Mouse (Mus musculus): ENCODE measurements around the gene Nos1ap.

Nos1ap gene

GRCm38 (mm10) chr1:170588879-170589218, 812 bp downstream of the Nos1ap start:
- DNase-seq (ENCODE audit: extremely low read depth, low read depth): no peak

GRCm38 (mm10) chr1:170588353-170588752, 1.3 kb downstream of the Nos1ap start:
- no peak for DNase-seq (ENCODE audit: extremely low read depth, low read depth)

- DNase-seq (ENCODE audit: extremely low read depth, low read depth): no peak
These were observed 2.9 kb downstream of the Nos1ap start for GRCm38 (mm10) chr1:170586715-170587114.

GRCm38 (mm10) chr1:170583925-170584324, 5.7 kb downstream of the Nos1ap start:
- DNase-seq (ENCODE audit: extremely low read depth, low read depth): no peak

DNA sequence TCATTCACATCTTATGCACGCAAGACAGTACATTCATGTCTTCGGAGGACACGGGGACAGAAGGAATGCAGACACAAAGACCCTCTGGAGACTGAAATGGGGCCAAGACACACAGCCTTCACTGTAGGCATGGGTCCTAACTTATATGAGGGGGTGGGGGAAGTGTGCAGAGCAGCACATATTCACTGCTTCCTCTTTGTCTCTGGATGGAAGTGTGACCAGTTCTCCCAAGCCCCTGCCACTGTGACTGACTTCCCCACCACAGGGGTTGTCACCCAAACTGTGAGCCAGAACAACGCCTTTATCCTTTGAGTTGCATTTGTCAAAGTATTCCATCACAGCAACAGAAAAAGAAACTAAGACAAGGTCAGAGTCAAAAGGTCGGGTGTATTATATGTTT, 7.3 kb downstream of the Nos1ap start:
- DNase-seq (ENCODE audit: extremely low read depth, low read depth): no peak

- no peak for DNase-seq (ENCODE audit: extremely low read depth, low read depth)
These were observed 9.1 kb downstream of the Nos1ap start for GRCm38 (mm10) chr1:170580485-170581110.

DNA sequence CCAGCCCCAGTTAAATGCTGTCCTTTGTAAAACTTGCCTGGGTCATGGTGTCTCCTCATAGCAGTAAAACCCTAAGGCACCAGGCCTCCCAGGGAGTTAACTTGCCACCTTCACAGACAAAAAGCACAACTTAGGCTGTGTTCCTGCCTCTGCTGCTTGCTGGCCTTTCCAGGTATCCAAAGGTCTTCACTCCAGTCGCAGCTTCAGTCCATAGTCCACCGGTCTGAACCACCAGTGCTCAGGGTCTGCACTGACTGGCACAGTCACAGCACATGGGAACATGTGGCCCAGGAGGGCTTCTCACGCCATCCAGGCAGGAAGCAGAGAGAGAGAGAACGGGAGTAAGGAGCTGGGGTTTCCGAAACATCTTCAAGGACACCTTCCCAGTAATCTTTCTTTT, 10.2 kb downstream of the Nos1ap start:
- no peak for DNase-seq (ENCODE audit: extremely low read depth, low read depth)

DNA sequence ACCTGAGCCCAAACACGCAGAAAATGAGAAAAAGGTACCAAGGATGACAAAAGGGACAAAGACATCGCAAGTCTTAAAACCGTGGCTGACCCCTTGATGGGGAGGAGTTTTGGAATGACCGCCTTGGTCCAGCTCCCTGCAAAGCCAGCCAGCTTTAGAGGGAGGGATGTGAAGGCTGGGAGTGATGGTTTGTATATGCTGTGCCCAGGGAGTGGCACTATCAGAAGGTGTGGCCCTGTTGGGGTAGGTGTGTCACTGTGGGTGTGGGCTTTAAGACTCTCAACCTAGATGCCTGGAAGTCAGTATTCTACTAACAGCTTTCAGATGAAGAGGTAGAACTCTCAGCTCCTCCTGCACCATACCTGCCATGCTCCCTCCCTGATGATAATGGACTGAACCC, 10.6 kb downstream of the Nos1ap start:
- DNase-seq (ENCODE audit: extremely low read depth, low read depth): no peak

DNA sequence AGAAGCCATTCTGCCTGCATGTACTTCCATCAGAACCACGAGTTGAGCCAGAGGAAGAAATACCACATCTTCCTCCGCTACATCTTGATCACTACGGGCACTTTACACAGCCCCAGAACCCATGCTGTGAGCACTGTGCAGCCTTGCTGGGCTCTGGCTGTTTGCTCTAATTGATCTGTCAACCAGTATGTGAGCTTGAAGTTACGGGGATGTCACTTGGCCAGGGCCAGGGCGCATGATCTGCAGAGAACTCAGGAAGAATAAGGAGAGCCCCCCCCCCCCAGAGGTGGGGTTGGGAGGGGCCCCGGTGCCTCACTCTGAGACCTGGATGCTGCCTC, 13.0 kb downstream of the Nos1ap start:
- no peak for DNase-seq (ENCODE audit: extremely low read depth, low read depth)

- DNase-seq (ENCODE audit: extremely low read depth, low read depth): no peak
These were observed 13.5 kb downstream of the Nos1ap start for GRCm38 (mm10) chr1:170576012-170576727.

DNA sequence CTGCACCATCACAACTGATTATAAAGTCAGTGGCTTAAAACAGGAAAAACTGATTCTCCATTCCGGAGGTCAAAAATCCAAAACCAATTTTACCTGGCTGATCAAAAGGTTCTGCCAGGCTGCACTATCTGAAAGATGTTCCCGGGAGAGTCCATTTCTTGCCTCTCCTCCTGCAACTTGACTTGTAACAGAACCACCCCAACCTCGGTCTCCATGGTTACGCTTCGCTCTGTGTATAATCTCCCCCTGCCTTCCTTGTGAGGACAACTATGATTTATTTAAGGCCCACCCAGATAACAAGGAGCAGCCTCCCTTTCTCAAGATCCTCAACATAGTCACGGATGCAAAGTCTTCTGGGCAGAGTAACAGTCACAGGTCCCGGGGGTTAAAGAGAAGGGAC, 16.5 kb downstream of the Nos1ap start:
- DNase-seq (ENCODE audit: extremely low read depth, low read depth): no peak

- DNase-seq (ENCODE audit: extremely low read depth, low read depth): no peak
These were observed 22.7 kb downstream of the Nos1ap start for GRCm38 (mm10) chr1:170566969-170567368.

DNA sequence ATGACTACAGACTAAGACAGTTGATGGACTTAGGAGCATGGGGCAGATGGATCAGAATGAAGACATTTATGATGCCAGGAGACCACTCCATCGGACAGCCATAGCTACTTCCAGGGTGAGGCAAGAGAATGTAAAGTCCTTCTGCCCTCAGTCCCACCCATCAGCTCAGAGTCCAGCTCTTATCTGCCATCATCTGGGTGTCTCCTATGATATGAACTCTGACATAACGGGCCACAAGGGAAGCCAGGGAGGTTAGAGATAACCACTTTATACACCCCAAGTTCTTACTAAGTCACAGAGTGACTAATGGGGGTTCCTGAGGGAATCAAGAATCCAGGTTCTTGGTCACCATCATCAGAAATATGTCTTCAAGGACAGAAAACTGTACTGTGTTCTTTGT, 23.1 kb downstream of the Nos1ap start:
- no peak for DNase-seq (ENCODE audit: extremely low read depth, low read depth)

DNA sequence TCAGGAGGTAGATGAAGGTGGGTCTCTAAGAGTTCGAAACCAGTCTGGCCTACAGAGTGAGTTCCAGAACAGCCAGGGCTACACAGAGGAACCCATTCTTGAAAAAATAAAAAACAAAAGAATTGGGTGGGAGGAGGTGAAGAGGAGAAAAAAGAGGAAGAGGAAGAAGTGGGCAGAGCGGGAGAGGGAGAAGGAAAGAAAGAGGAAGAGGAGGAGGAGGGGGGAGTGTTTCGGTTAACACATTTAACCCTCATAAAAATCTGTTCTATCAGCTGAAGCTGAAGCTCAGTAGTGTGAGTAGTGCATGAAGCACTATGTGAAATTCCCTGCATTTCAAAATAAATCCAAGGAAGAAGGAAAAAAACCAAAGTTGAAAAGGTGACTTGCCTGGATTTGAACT, 24.7 kb downstream of the Nos1ap start:
- peak; percentile 43 for DNase-seq (ENCODE audit: extremely low read depth, low read depth)

DNA sequence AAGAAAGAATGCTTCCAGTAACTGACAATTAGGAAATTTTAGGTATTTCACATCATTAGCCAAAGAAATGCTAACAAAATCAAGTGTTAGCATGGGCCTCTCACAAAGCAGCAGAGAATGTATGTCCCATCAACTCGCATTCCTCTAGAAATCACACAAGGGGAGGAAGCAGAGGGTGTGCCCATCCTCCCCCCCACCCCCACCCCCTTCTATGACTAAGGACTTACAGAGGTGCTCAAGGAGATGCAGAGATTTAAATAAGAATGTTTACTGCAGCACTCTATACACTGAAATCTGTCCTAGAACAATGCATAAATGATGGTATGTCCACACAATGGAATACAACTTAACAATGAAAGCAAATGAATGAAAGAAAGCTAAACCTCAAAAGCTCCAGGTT, 27.2 kb downstream of the Nos1ap start:
- DNase-seq (ENCODE audit: extremely low read depth, low read depth): no peak

DNA sequence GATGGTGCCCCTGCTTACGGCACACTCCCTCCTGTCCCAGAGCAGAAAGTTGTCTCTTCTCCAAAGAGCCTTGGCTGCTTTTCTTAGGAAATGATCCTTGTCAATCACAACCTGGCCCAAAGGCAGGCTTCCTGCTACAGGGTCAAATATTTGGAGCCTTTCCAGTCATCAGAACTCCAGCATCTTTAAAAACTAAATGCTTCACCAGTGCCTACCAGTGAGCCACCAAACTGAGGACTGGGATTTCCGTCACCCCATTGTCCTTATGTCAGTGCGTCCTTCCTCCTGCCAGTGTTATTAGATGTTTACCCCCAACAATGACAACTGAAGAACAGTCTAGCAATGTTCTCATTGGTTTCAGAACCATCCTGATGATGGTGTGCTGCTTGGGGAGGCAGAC, 28.9 kb downstream of the Nos1ap start:
- DNase-seq (ENCODE audit: extremely low read depth, low read depth): no peak

DNA sequence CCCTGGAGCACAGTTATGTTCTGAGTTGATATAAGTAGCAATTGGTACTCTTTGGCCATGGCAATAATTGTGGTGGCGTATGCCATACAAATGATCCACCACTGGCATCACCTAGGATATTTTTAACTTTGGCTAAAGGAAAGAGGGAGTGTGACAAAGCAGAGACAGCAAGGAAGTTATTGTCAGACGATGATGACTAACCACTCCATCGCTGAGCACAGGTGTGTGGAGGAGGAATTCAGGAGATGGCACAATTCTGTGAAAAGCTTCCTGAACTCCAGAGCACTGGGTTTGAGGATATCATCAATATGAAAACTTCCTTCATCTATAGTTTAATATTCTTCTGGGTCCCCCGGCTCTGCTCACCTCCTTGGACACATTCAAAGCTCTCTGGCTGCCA, 31.7 kb downstream of the Nos1ap start:
- DNase-seq (ENCODE audit: extremely low read depth, low read depth): no peak

DNA sequence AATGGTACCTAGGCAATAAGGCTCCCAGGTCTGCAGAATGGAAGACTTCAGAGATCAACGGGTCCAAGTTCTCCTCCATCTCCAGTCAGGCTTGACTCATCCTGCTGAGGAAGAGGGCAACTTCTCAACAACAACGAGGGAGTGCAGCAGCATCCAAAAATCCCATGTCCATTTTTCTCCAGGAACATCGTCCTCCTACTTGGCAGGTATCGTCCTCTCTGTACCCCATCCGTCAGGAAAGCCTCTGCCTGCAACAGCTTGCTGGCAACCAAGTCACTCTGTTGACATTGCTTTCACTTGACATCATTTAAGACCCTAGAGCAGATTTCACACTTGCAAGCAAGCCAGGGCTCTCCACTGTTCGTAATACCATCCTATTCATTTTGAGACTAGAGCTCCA, 33.0 kb downstream of the Nos1ap start:
- no peak for DNase-seq (ENCODE audit: extremely low read depth, low read depth)

DNA sequence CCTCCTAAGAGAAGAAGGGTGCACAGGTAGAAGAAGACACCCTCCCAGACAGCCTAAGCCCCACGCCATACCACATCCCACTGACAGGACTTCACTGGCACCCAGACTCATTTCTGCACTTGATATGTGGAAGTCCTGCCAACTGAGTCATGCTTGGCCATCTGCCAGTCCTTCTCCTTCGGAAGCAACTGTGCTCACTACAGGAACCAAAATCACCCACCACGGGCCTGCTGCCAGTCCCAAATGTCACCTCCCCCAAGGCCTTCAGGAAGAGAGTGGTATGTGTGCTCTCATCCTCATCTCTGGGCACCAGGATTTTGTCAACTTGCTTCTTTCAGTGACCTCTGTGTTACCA, 34.7 kb downstream of the Nos1ap start:
- DNase-seq (ENCODE audit: extremely low read depth, low read depth): peak; percentile 62

- peak; percentile 41 for DNase-seq (ENCODE audit: extremely low read depth, low read depth)
These were observed 35.3 kb downstream of the Nos1ap start for GRCm38 (mm10) chr1:170554235-170554938.

DNA sequence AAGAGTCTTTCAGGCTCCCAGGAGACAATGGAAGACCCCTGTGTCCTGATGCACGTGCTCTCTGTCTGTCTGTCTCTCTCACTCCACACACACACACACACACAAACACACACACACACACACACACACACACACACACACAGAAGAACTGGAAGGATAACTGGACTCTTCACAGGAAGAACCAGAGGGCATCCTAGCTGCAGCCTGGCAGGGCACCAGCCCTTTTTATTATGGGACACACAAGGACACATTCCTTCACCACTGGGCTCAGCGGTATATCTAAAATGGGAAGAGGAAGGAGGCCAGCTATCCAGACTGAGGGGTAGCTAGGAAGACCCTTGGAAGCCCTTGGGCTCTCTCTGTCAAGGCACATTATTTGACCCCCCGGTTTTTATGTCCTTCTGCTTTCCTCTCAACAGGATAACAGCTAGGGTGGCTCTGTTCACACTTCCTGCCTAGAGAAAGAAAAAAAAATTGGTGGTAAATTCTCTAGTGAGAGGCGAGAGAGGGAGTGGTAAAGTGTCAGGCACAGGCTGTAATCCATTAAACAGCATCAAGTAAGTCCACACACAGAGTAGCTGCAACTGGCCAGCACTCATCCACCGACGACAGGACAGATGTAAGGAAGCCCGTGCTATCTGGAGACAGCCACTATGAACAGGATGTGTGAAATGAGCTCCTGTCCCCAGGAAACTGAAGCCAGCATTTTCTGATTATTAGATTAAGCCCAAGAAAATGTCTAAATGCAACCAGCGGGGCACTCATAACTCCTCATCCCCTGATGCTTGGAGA, 38.8 kb downstream of the Nos1ap start:
- DNase-seq (ENCODE audit: extremely low read depth, low read depth): no peak

- DNase-seq (ENCODE audit: extremely low read depth, low read depth): no peak
These were observed 40.6 kb downstream of the Nos1ap start for GRCm38 (mm10) chr1:170549059-170549458.

All from MEL-GATA-1-ER (cell line).